24 mouse cellular contexts compared by ENCODE assay signal in the genomic region with DNA sequence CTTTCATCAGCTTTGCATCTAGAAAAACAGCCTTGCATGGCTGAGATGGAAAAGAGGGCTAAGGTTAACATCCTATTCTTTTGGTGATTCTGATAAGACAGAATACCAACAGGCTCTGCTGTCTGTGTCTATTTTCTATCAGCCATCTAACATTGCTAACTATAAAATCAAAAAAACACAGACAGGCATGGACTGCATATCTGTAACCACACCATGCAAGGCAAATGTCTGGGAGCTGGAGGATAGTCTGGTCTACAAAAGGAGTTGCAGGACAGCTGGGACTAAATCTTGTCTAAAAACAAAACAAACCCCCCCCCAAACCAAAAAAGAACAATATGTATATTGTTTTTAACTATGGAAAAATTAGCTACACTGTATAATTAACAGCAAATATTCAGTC.
"Had no signal": no experiment of that assay in that cellular context is flagged by ENCODE, and none has a peak within 500 bp of the region (broad histone marks: within the 10 kb centered on the region; RNA-seq: fewer than 3 reads in every experiment).

No protein-coding gene starts in this region.

- H3K27me3 ChIP-seq: heart, embryonic 12.5 days; hindbrain, embryonic 12.5 days; intestine, embryonic 15.5 days; limb, embryonic 13.5 days; limb, embryonic 15.5 days had no signal

- H3K9me3 ChIP-seq: heart, embryonic 10.5 days; heart, embryonic 12.5 days; hindbrain, embryonic 10.5 days; hindbrain, embryonic 12.5 days; intestine, embryonic 15.5 days; limb, embryonic 13.5 days; limb, embryonic 15.5 days had no signal

- H3K4me3 ChIP-seq: gastrocnemius, adult 2 months; heart, embryonic 10.5 days; heart, embryonic 12.5 days; hindbrain, embryonic 10.5 days; hindbrain, embryonic 12.5 days; intestine, embryonic 15.5 days; limb, embryonic 13.5 days; limb, embryonic 15.5 days had no signal

- H3K4me2 ChIP-seq: heart, embryonic 12.5 days; hindbrain, embryonic 12.5 days; hindbrain, embryonic 14.5 days; intestine, embryonic 15.5 days; limb, embryonic 13.5 days; limb, embryonic 15.5 days had no signal

- H3K36me3 ChIP-seq: intestine, embryonic 15.5 days had no signal

- H3K9ac ChIP-seq: heart, embryonic 12.5 days; hindbrain, embryonic 12.5 days; hindbrain, embryonic 14.5 days; intestine, embryonic 15.5 days; limb, embryonic 13.5 days; limb, embryonic 15.5 days had no signal

- H3K27ac ChIP-seq: gastrocnemius, adult 2 months; heart, embryonic 10.5 days; hindbrain, embryonic 10.5 days; hindbrain, embryonic 12.5 days; hindbrain, embryonic 14.5 days; intestine, embryonic 15.5 days; limb, embryonic 13.5 days; limb, embryonic 15.5 days had no signal

- ATAC-seq: hindbrain, embryonic 16.5 days; inflammation-experienced regulatory T-cells, adult 6 months; intestine, embryonic 15.5 days; intestine, postnatal 0 days had no signal

- DNase-seq: gastrocnemius, adult 2 months; gastrocnemius, postnatal 10 days; gastrocnemius, postnatal 25 days; heart, adult 18-20 months; heart, postnatal 10 days; heart, postnatal 4 days; kidney, adult 18-20 months; kidney, adult 8-10 months; kidney, postnatal 10 days; kidney, postnatal 36 days; layer of hippocampus, adult 9-11 months; layer of hippocampus, postnatal 36 days; left cerebral cortex, postnatal 4 days had no signal

- H3K4me1 ChIP-seq: heart, embryonic 10.5 days; heart, embryonic 12.5 days; hindbrain, embryonic 10.5 days; hindbrain, embryonic 12.5 days; intestine, embryonic 15.5 days; limb, embryonic 15.5 days had no signal
